Mouse (Mus musculus) cerebellum, adult 2 months (tissue): ENCODE results near the gene Rnf130.

Source experiments
- CTCF ChIP-seq: fragments of 200-500 bp; IDR thresholded peaks from 2 replicates; pipeline ENCODE4 v1.5.1; 2011; ENCODE audit warnings: low read depth, mild to moderate bottlenecking, control low read depth, low read length, moderate library complexity, borderline replicate concordance; ENCODE audit not compliant: insufficient read depth
- POLR2A ChIP-seq: fragments of 200-500 bp; IDR thresholded peaks from 2 replicates; pipeline ENCODE4 v1.6.1; 2011; ENCODE audit warnings: low read length, control low read depth, borderline replicate concordance; ENCODE audit not compliant: insufficient read depth

DNA sequence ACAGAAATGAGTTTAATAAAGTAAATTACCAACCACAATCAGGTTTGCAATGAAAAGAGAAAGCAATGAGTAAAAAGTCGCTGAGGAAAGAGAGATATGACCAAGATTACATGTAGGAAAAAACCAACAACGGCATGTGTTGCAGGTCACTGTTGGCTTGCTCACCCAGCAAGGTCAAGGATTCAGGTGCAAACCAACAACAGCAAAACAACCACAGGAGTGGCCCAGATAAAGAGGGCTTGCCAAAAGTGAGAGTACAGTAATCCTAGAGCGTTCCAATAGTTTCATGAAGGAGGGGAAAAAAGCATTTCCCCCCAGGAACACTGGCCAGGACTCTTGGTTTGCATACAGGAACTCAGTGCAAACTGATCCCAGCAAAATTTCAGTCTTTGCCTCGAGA, 28.7 kb upstream of the Rnf130 start:
- TF ChIP-seq CTCF: no peak
- no peak for TF ChIP-seq POLR2A
